Mouse (Mus musculus) neural tube, embryonic 14.5 days (tissue): Measurements from ENCODE around the gene Jup. TPM values are rescaled to one million over a fixed set of nuclear protein-coding genes. Genes with fewer than 3 reads are reported as not detected.

Source experiments
- ATAC-seq: fragments of 200-750 bp; cut with Nextera tagmentation; 2 replicates; pipeline ENCODE4 v1.8.0; 2017; ENCODE audit warnings: low read depth, mild to moderate bottlenecking, moderate TSS enrichment, moderate library complexity
- H3K27ac ChIP-seq: fragments of 300-500 bp; sonication (generic); 2 replicates; pipeline ENCODE4 v1.5.1; 2014; ENCODE audit warnings: low read depth, mild to moderate bottlenecking, control low read depth, low read length, moderate library complexity, mixed read lengths
- H3K27me3 ChIP-seq: fragments of 300-500 bp; sonication (generic); 2 replicates; pipeline ENCODE4 v1.6.1; 2014; ENCODE audit warnings: low read length; ENCODE audit not compliant: control insufficient read depth, insufficient read depth
- H3K36me3 ChIP-seq: fragments of 300-500 bp; sonication (generic); 2 replicates; pipeline ENCODE4 v1.6.1; 2014; ENCODE audit warnings: low read length, mixed read lengths; ENCODE audit not compliant: control insufficient read depth, insufficient read depth
- H3K4me1 ChIP-seq: fragments of 300-500 bp; sonication (generic); 2 replicates; pipeline ENCODE4 v1.6.1; 2014; ENCODE audit warnings: low read length; ENCODE audit not compliant: control insufficient read depth, insufficient read depth
- H3K4me2 ChIP-seq: fragments of 300-500 bp; sonication (generic); 2 replicates; pipeline ENCODE4 v1.6.1; 2014; ENCODE audit warnings: mild to moderate bottlenecking, low read depth, low read length, control low read depth
- H3K4me3 ChIP-seq: fragments of 300-500 bp; sonication (generic); 2 replicates; pipeline ENCODE4 v1.5.1; 2014; ENCODE audit warnings: low read depth, low read length, control low read depth, mixed read lengths
- H3K9ac ChIP-seq: fragments of 300-500 bp; sonication (generic); replicated peaks from 2 replicates; pipeline ENCODE4 v1.6.1; 2014; ENCODE audit warnings: low read depth, mild to moderate bottlenecking, control low read depth, low read length, mixed read lengths
- H3K9me3 ChIP-seq: fragments of 300-500 bp; sonication (generic); 2 replicates; pipeline ENCODE4 v1.6.1; 2016; ENCODE audit warnings: low read length; ENCODE audit not compliant: control insufficient read depth
- WGBS: fragments of 180-500 bp; shearing (Covaris S2); extraction: QIAGEN DNeasy Blood & Tissue Kit; methylation state at CpG from one replicate; pipeline ENCODE4 v1.1.7; 2014; 5-methylcytosine and 5-hydroxymethylcytosine counted together
- polyA plus RNA-seq: library from polyadenylated mRNA; unstranded; fragments of >200 nt; fragmentation: Nextera tagmentation; extraction: Ambion mirVana; gene quantifications from 2 replicates; pipeline ENCODE4 v1.2.1, GENCODE M21; 2014

Gene Jup
- polyA plus RNA-seq, 1 experiment from 2014 or later, result 43.0 TPM

DNA sequence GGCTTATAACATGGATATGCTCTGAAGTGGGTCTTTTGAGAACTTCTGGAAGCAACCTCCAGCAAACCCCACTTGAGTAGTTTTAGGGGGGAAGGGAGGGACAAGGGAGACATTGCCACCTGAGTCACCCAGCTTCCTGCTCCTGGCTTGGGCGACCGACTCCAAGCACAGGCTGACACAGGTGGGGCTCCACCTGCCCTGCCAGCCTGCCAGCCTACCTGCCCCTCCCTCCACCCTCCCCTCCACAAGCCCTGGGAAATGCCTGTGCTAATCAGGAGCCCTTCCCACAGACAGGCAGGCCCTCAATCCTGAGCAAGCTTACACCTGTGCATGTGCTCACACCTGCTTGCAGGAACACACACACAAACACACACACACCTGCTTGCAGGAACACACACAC is 5.1 kb upstream of the Jup start:
- no peak overlapping the region for H3K27ac ChIP-seq
- no peak overlapping the region for H3K4me2 ChIP-seq
- no peak overlapping the region for H3K4me3 ChIP-seq
- no peaks in the 10 kb centered on the region for H3K4me1 ChIP-seq
- H3K27me3 ChIP-seq, result no peaks in the 10 kb centered on the region
- no peak overlapping the region for H3K9ac ChIP-seq
- no peaks in the 10 kb centered on the region for H3K36me3 ChIP-seq
- no peaks in the 10 kb centered on the region for H3K9me3 ChIP-seq
- WGBS, result 77% methylated on average over 2 of the region's 2 CpGs
- no peak for ATAC-seq

DNA sequence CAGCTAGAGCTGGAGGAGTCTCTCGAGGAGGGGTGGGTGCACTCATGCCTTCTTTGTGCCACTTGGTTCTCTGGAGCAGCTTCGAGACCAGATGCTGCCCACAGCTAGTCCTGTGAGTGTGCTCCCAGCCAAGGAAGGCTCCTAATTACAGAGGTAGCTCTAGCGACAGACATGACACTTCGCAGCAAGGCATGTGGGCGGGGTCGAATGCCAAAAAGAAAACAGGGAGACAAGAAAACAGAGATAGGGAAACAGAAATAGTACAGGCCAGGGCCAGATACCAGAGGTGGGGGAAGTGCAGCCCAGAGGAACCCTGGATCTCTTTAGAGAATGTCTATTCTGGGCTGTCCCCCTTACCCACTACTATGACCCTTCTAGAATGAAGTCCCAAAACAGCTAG is 4.7 kb upstream of the Jup start:
- Histone ChIP-seq H3K9ac (no peak overlapping the region), H3K4me3 (no peak overlapping the region), H3K4me2 (no peak overlapping the region), H3K27me3 (no peaks in the 10 kb centered on the region), H3K27ac (no peak overlapping the region), H3K4me1 (no peaks in the 10 kb centered on the region), H3K9me3 (no peaks in the 10 kb centered on the region), H3K36me3 (no peaks in the 10 kb centered on the region)
- WGBS, result 46% methylated on average over 6 of the region's 6 CpGs
- no peak for ATAC-seq

DNA sequence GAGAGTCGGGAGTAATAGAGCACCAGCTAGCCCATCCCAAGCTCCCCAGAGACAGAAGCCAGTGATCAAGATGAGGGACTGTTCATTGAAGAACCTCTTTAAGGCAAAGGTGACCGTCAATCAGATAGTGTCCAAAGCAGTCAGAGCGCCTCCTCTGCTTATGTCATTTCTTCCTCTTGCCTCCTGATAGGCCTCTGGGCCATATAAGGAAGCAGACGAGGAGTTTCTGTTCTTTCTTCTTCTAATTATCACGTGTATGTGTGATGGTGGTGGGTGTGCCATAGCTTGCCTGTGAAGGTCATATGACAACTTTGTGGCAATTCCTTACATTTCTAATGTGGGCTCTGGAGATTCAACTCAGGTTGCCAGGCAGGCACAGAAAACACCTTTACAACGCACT is 3.3 kb upstream of the Jup start:
- Histone ChIP-seq H3K4me1 (peaks cover 2% of the 10 kb centered on the region; the same call in 1 of the 2 replicates), H3K4me2 (no peak overlapping the region), H3K4me3 (no peak overlapping the region), H3K9me3 (no peaks in the 10 kb centered on the region), H3K27ac (no peak overlapping the region), H3K9ac (no peak overlapping the region), H3K36me3 (no peaks in the 10 kb centered on the region), H3K27me3 (no peaks in the 10 kb centered on the region)
- no peak for ATAC-seq
- 77% methylated on average over 6 of the region's 6 CpGs for WGBS

DNA sequence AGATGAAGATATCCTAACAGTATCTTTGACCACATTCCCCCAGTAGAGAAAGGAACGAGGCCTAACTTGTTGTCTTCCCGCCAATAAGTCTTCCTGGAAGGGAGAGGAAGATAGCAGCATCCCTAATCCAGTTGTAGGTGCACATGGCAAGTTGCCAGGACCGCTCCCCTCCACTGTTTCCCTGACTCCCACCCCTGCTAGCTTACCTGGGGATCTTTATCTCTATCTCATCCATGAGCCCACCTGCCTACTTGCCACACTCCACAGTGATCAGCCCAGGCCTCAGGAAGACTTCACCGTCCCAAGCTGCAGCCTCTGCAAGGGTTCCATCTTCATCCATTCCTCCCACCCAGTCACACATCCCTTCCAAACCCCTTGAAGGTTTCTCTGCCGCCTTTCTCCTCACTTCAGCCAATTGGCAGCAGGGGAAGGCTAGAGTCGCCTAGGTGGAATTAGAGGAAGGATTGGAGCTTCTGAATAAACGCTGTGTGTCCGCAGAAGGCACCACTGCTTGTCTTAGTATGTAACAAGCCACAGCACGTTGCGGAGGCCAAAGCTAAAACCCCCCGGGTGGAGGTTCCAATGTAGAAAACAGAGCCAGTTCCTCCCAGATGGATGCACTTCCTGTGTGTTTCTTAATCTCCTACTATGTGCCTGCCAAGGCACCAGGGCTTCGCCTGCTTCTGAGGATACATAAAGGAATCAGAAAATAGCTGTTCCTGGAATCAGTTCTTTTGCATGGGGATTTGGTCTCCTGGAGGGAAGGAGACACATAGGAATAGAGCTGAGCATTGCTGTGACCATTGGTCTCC is 2.4 kb upstream of the Jup start:
- Histone ChIP-seq H3K27ac (no peak overlapping the region), H3K4me1 (peaks cover 3% of the 10 kb centered on the region; the same call in 1 of the 2 replicates), H3K4me3 (no peak overlapping the region), H3K27me3 (no peaks in the 10 kb centered on the region), H3K9me3 (no peaks in the 10 kb centered on the region), H3K36me3 (no peaks in the 10 kb centered on the region), H3K4me2 (no peak overlapping the region), H3K9ac (0 out of 2 replicates have a peak overlapping the region, but pooled peaks have one; percentile 25)
- ATAC-seq, result no peak
- 83% methylated on average over 12 of the region's 12 CpGs for WGBS

DNA sequence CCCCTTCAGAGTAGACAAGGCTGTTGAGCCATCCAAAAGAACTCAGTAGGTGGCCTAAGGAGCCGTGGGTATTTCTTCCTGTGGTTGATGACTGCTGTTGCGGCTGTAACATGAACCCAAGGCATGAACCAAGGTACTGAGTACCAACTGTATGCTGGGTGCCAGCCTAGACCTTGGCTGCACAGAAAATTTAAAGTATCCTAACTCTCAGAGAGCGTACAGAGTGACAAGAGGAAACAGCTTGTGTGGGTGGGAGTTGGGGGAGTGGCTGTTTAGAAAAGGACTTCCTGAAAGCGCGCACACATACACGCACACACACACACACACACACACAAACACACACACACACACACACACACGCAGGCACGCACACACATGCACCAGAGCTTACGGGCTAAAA is 1.8 kb upstream of the Jup start:
- 83% methylated on average over 9 of the region's 9 CpGs for WGBS
- no peak overlapping the region for H3K4me2 ChIP-seq
- H3K4me1 ChIP-seq, result peaks cover 5% of the 10 kb centered on the region; the same call in 1 of the 2 replicates
- no peak for ATAC-seq
- H3K4me3 ChIP-seq, result no peak overlapping the region
- no peaks in the 10 kb centered on the region for H3K36me3 ChIP-seq
- no peak overlapping the region for H3K27ac ChIP-seq
- no peaks in the 10 kb centered on the region for H3K9me3 ChIP-seq
- no peak overlapping the region for H3K9ac ChIP-seq
- H3K27me3 ChIP-seq, result no peaks in the 10 kb centered on the region

DNA sequence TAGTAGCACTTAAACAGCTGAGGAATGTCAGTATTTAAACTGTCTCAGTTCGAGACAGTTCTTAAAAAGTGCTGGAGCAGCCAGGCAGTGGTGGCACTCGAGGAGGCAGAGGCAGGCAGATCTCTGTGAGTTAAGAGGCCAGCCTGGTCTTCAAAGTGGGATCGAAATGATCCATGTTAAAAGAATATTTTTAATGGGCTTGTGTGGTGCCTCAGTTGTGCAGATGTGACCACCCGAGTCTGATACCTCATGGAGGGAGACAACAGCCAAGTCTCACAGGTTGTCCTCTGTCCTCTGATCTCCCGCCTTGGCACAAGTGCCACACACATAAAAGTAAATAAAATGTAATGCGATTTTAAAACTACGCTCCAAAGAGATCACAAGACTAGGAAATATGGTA is 954 bp upstream of the Jup start:
- 97% methylated on average over 7 of the region's 7 CpGs for WGBS
- Histone ChIP-seq H3K9ac (no peak overlapping the region), H3K4me3 (no peak overlapping the region), H3K27me3 (no peaks in the 10 kb centered on the region), H3K9me3 (no peaks in the 10 kb centered on the region), H3K4me2 (no peak overlapping the region), H3K4me1 (peaks cover 5% of the 10 kb centered on the region; the same call in 1 of the 2 replicates), H3K27ac (no peak overlapping the region), H3K36me3 (no peaks in the 10 kb centered on the region)
- no peak for ATAC-seq

DNA sequence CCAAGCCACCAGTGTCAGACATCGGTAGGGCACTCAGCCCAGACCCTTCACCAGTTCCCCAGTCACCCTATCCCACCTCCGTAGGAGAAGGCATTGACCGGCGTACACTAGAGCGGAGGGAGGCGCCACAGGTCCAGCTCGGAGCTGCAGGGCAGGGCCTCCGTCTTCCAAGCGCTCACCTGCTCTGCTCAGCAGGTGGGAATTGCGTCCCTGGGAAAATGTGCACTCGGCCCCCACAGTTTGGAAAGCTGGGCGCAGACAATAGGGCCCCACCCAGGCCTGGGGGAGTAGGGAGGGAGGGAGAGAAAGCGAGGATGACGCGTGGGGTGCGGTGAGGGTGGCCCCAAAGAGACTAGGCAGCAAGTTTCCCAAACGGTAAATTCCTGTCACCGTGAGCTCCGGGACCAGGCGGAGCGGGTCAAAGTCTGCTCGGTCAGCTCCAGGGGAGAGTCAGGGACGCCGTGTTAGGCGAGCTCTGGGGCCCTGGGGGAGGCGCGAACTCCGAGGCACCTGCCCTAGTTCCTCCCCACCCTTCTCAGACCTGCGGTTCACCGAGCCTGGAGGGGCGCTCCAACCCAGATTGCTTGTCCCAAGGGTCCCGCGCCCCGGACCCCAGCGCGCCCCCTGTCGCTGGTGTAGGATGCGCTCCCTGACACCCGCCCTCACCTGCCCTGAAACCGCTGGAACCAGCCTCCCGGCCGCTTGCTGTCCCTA is 520 bp downstream of the Jup start:
- H3K4me2 ChIP-seq, result peak overlapping the region; percentile 43
- no peaks in the 10 kb centered on the region for H3K9me3 ChIP-seq
- H3K27ac ChIP-seq, result peak overlapping the region; percentile 70
- H3K4me3 ChIP-seq, result peak overlapping the region; percentile 70
- ATAC-seq, result peak; percentile 16
- H3K4me1 ChIP-seq, result peaks cover 5% of the 10 kb centered on the region; the same call in 1 of the 2 replicates
- WGBS, result 4% methylated on average over 41 of the region's 42 CpGs
- H3K27me3 ChIP-seq, result no peaks in the 10 kb centered on the region
- H3K9ac ChIP-seq, result peak overlapping the region; percentile 76
- no peaks in the 10 kb centered on the region for H3K36me3 ChIP-seq

DNA sequence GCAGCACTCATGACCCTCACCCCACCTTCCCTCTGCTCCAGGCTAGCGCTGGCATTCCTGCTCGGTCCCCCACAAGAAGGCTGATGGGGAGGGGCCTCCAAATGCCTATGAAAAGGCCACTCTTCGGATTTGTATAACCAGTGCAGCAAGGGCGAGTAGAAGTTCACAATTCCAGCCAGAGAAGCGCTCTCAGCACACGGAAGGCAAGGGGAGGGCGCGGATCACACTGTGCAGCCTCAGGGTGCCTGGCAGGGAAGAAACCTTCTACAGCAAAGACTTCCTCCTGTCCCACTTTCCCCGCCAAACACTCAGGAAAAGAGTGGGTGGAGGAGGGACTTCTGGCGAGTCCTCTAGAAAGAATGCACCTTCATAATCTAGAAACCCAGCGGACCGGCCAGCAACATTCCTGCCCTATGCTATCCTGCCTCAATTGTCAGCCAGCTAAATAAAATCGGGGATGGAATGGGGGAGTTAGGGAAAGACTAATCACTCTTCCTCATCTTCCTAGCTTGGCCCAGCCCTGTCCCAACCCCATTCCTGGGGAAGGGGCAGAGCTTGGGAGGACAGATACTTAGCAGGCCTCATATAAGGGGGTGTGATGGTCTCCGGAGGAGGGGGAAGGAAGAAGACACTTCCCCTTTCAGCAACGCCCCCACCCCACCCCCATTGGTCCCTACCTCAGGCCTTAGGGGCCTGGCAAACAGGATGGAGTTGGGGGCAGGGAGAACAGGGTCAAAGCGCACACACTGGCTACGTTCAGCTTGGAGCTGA is 1.5 kb downstream of the Jup start:
- Histone ChIP-seq H3K4me1 (peaks cover 5% of the 10 kb centered on the region; the same call in 1 of the 2 replicates), H3K9me3 (no peaks in the 10 kb centered on the region), H3K4me3 (peak overlapping the region; percentile 70), H3K36me3 (no peaks in the 10 kb centered on the region), H3K27ac (no peak overlapping the region), H3K4me2 (peak overlapping the region; percentile 43), H3K27me3 (no peaks in the 10 kb centered on the region), H3K9ac (peak overlapping the region; percentile 76; the same call in 1 of the 2 replicates)
- ATAC-seq, result no peak
- 35% methylated on average over 17 of the region's 17 CpGs for WGBS
